In genomic region chr2:134654668-134655067, GRCm38 (mm10) we compare ENCODE assay signal across 16 mouse cellular contexts.
"Had no signal": no experiment of that assay in that cellular context is flagged by ENCODE, and none has a peak within 500 bp of the region (broad histone marks: within the 10 kb centered on the region; RNA-seq: fewer than 3 reads in every experiment).

No protein-coding gene starts in this region.

- DNase-seq: retina, postnatal 1 day; right cerebral cortex, adult 18-20 months; right cerebral cortex, postnatal 14 days; right cerebral cortex, postnatal 25 days; right cerebral cortex, postnatal 4 days; spleen, adult 18-20 months; thymus, adult 18-20 months; thymus, adult 2 months; thymus, postnatal 14 days; thymus, postnatal 36 days; thymus, postnatal 4 days had no signal

- H3K36me3 ChIP-seq: neural tube, embryonic 12.5 days; neural tube, embryonic 13.5 days; neural tube, embryonic 15.5 days; stomach, embryonic 15.5 days had no signal

- H3K9me3 ChIP-seq: neural tube, embryonic 12.5 days; neural tube, embryonic 13.5 days; neural tube, embryonic 15.5 days; stomach, embryonic 15.5 days had no signal

- H3K4me1 ChIP-seq: neural tube, embryonic 12.5 days; neural tube, embryonic 13.5 days; neural tube, embryonic 15.5 days; stomach, embryonic 15.5 days had no signal

- H3K4me3 ChIP-seq: neural tube, embryonic 12.5 days; neural tube, embryonic 13.5 days; neural tube, embryonic 15.5 days; stomach, embryonic 15.5 days had no signal

- H3K27me3 ChIP-seq: neural tube, embryonic 12.5 days; neural tube, embryonic 13.5 days; neural tube, embryonic 15.5 days; stomach, embryonic 15.5 days had no signal

- H3K27ac ChIP-seq: neural tube, embryonic 12.5 days; neural tube, embryonic 13.5 days; neural tube, embryonic 15.5 days; stomach, embryonic 15.5 days; stomach, postnatal 0 days had no signal

- H3K9ac ChIP-seq: neural tube, embryonic 12.5 days; neural tube, embryonic 13.5 days; neural tube, embryonic 15.5 days; stomach, embryonic 15.5 days had no signal

- H3K4me2 ChIP-seq: neural tube, embryonic 12.5 days; neural tube, embryonic 13.5 days; neural tube, embryonic 15.5 days; stomach, embryonic 15.5 days had no signal
